Comparison of ENCODE assay signal across 11 mouse cellular contexts in the genomic region with DNA sequence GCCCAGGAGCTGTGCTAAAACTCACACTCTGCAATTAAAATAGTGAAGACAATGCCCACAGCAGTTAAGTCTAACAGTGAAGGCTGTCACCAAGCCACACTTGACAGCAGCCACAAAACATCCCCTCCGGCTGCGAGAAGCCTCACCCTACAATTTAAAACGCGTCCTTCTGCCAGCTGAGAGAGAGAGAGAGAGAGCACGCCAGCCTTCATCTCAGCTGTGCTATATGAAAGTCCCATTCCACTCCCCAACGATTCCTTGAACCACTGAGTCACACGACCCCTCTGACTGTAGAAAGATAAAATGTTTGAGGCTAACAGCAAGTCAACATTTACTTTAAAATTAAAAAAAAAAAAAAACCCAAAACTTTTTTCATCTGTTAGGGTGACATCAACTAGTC. TPM values are rescaled to one million over a fixed set of nuclear protein-coding genes. Genes with fewer than 3 reads are reported as not detected.
DNase-seq lines count a peak whose midpoint lies in the region; ATAC-seq and TF ChIP-seq lines count a peak whose summit lies in the region.
"Had no signal": no experiment of that assay in that cellular context is flagged by ENCODE, and none has a peak within 500 bp of the region (broad histone marks: within the 10 kb centered on the region; RNA-seq: fewer than 3 reads in every experiment).

No protein-coding gene starts in this region.

- peak overlapping the region; percentile 98 for H3K27ac ChIP-seq in heart, embryonic 13.5 days (replicated peaks)
- H3K27ac ChIP-seq in forebrain, embryonic 11.5 days (ENCODE audit: low read depth, low read length) = peak overlapping the region; percentile 25; the same call in 1 of the 2 replicates
- H3K27ac ChIP-seq in liver, postnatal 0 days (ENCODE audit: low read depth) = peak overlapping the region; percentile 91
- no peak overlapping the region for H3K27ac ChIP-seq in intestine, embryonic 16.5 days (ENCODE audit: low read length)
- H3K27ac ChIP-seq: embryonic facial prominence, embryonic 13.5 days; macrophage had no signal

- ATAC-seq in heart, embryonic 13.5 days (ENCODE audit: extremely low read depth, insufficient number of reproducible peaks, low FRiP score, low TSS enrichment) = no peak
- no peak for ATAC-seq in forebrain, embryonic 11.5 days (replicated peaks; ENCODE audit: low FRiP score)
- no peak for ATAC-seq in liver, postnatal 0 days
- no peak for ATAC-seq in intestine, embryonic 16.5 days

- WGBS in heart, embryonic 13.5 days = 27% methylated on average over 7 of the region's 7 CpGs
- WGBS in forebrain, embryonic 11.5 days = 68% methylated on average over 7 of the region's 7 CpGs
- WGBS in liver, postnatal 0 days (ENCODE audit: insufficient replicate concordance) = 42% methylated on average over 7 of the region's 7 CpGs
- WGBS in intestine, embryonic 16.5 days = 65% methylated on average over 7 of the region's 7 CpGs

- peak overlapping the region; percentile 90 for H3K4me2 ChIP-seq in heart, embryonic 13.5 days
- H3K4me2 ChIP-seq in forebrain, embryonic 11.5 days (ENCODE audit: low read depth, low read length, severe bottlenecking) = peak overlapping the region; percentile 18; the same call in 1 of the 2 replicates
- H3K4me2 ChIP-seq in liver, postnatal 0 days (ENCODE audit: low read depth, low read length) = peak overlapping the region; percentile 31
- no peak overlapping the region for H3K4me2 ChIP-seq in intestine, embryonic 16.5 days (ENCODE audit: low read depth, low read length)

- intact Hi-C loops in heart, postnatal 10 days (cut with DNase I) = no loop called here

- DNase-seq in heart, postnatal 10 days = no peak
- DNase-seq in CD4-positive helper T cell, adult 2 months (ENCODE audit: low read depth, low spot score) = peak; percentile 62
- DNase-seq in forebrain, embryonic 11.5 days (ENCODE audit: low spot score) = no peak
- no peak for DNase-seq in liver, postnatal 0 days
- DNase-seq in urinary bladder, adult 2 months (ENCODE audit: low spot score) = no peak
- no peak for DNase-seq in urinary bladder, postnatal 25 days (ENCODE audit: low spot score)
- DNase-seq: right cerebral cortex, postnatal 14 days had no signal

- peak overlapping the region; percentile 99 for H3K4me3 ChIP-seq in heart, embryonic 13.5 days
- H3K4me3 ChIP-seq in forebrain, embryonic 11.5 days (ENCODE audit: low read depth, low read length) = no peak overlapping the region
- H3K4me3 ChIP-seq in liver, postnatal 0 days (ENCODE audit: low read depth, low read length) = no peak overlapping the region
- no peak overlapping the region for H3K4me3 ChIP-seq in intestine, embryonic 16.5 days (ENCODE audit: low read length)
- H3K4me3 ChIP-seq: embryonic facial prominence, embryonic 13.5 days had no signal

- H3K9ac ChIP-seq in heart, embryonic 13.5 days = peak overlapping the region; percentile 79
- no peak overlapping the region; the same call in 1 of the 2 replicates for H3K9ac ChIP-seq in forebrain, embryonic 11.5 days (ENCODE audit: low read length)
- peak overlapping the region; percentile 1; the same call in 1 of the 2 replicates for H3K9ac ChIP-seq in liver, postnatal 0 days (replicated peaks)
- H3K9ac ChIP-seq in intestine, embryonic 16.5 days (ENCODE audit: low read depth, low read length) = no peak overlapping the region
- H3K9ac ChIP-seq: embryonic facial prominence, embryonic 13.5 days had no signal

- TF ChIP-seq CTCF in liver, postnatal 0 days (IDR thresholded peaks at IDR 0.05; ENCODE audit: low read depth) = no peak

- H3K27me3 ChIP-seq in heart, embryonic 13.5 days (replicated peaks) = no peaks in the 10 kb centered on the region
- H3K27me3 ChIP-seq in forebrain, embryonic 11.5 days (ENCODE audit: control insufficient read depth, insufficient read depth, low read length) = no peaks in the 10 kb centered on the region
- no peaks in the 10 kb centered on the region for H3K27me3 ChIP-seq in liver, postnatal 0 days (ENCODE audit: insufficient read depth, low read length)
- no peaks in the 10 kb centered on the region for H3K27me3 ChIP-seq in intestine, embryonic 16.5 days (replicated peaks; ENCODE audit: control insufficient read depth, insufficient read depth, low read length)
- H3K27me3 ChIP-seq: embryonic facial prominence, embryonic 13.5 days had no signal

- no peaks in the 10 kb centered on the region for H3K9me3 ChIP-seq in heart, embryonic 13.5 days
- H3K9me3 ChIP-seq in forebrain, embryonic 11.5 days (ENCODE audit: control insufficient read depth, low read length) = no peaks in the 10 kb centered on the region
- H3K9me3 ChIP-seq in liver, postnatal 0 days (ENCODE audit: low read length) = no peaks in the 10 kb centered on the region
- H3K9me3 ChIP-seq in intestine, embryonic 16.5 days (ENCODE audit: control insufficient read depth, low read length) = no peaks in the 10 kb centered on the region
- H3K9me3 ChIP-seq: embryonic facial prominence, embryonic 13.5 days had no signal

- H3K36me3 ChIP-seq in heart, embryonic 13.5 days = peaks cover 7% of the 10 kb centered on the region; the same call in 1 of the 2 replicates
- H3K36me3 ChIP-seq in forebrain, embryonic 11.5 days (ENCODE audit: control insufficient read depth, insufficient read depth, low read length) = no peaks in the 10 kb centered on the region
- peaks cover 13% of the 10 kb centered on the region; the same call in 1 of the 2 replicates for H3K36me3 ChIP-seq in liver, postnatal 0 days (replicated peaks; ENCODE audit: insufficient read depth, low read length)
- no peaks in the 10 kb centered on the region for H3K36me3 ChIP-seq in intestine, embryonic 16.5 days (ENCODE audit: control insufficient read depth, insufficient read depth, low read length)

- TF ChIP-seq EP300 in liver, postnatal 0 days (IDR thresholded peaks at IDR 0.05; ENCODE audit: low read depth) = no peak

- peaks cover 76% of the 10 kb centered on the region for H3K4me1 ChIP-seq in heart, embryonic 13.5 days
- H3K4me1 ChIP-seq in forebrain, embryonic 11.5 days (replicated peaks; ENCODE audit: control insufficient read depth, insufficient read depth, low read length) = peaks cover 33% of the 10 kb centered on the region
- peaks cover 65% of the 10 kb centered on the region for H3K4me1 ChIP-seq in liver, postnatal 0 days (ENCODE audit: insufficient read depth)
- H3K4me1 ChIP-seq in intestine, embryonic 16.5 days (ENCODE audit: control insufficient read depth, insufficient read depth, low read length) = peaks cover 44% of the 10 kb centered on the region

RNA-seq across cellular contexts. Expression of a gene that starts 3.4 kb away (rescaled TPM):
- polyA plus RNA-seq in heart, embryonic 13.5 days (2015; fragmentation: Nextera tagmentation; extraction: Ambion mirVana) = 51.2 and 52.2 TPM in 2 replicates
- total RNA-seq in heart, postnatal 10 days (2021) = 10 to 100 TPM; 38.0 to 46.7 TPM
- 60.2 and 61.4 TPM in 2 replicates for polyA plus RNA-seq in forebrain, embryonic 11.5 days (2014; fragmentation: Nextera tagmentation; extraction: Ambion mirVana)
- 16.4 and 17.6 TPM in 2 replicates for polyA plus RNA-seq in liver, postnatal 0 days (2015; fragmentation: Nextera tagmentation; extraction: Ambion mirVana)
- polyA plus RNA-seq in urinary bladder, adult 2 months (2012; rRNA removed) = 34.2 and 38.8 TPM in 2 replicates
- 25.7 and 27.1 TPM in 2 replicates for polyA plus RNA-seq in intestine, embryonic 16.5 days (2015; fragmentation: Nextera tagmentation; extraction: Ambion mirVana)

RNA-seq across cellular contexts. Expression of a gene that starts 55.3 kb away (rescaled TPM):
- polyA plus RNA-seq in heart, embryonic 13.5 days (2015; fragmentation: Nextera tagmentation; extraction: Ambion mirVana) = 4.7 and 5.6 TPM in 2 replicates
- total RNA-seq in heart, postnatal 10 days (2021) = 10 to 100 TPM; 26.1 to 41.6 TPM
- 7.3 and 8.6 TPM in 2 replicates for polyA plus RNA-seq in forebrain, embryonic 11.5 days (2014; fragmentation: Nextera tagmentation; extraction: Ambion mirVana)
- 10.1 and 13.5 TPM in 2 replicates for polyA plus RNA-seq in liver, postnatal 0 days (2015; fragmentation: Nextera tagmentation; extraction: Ambion mirVana)
- polyA plus RNA-seq in urinary bladder, adult 2 months (2012; rRNA removed) = 53.9 and 54.0 TPM in 2 replicates
- 33.8 and 34.8 TPM in 2 replicates for polyA plus RNA-seq in intestine, embryonic 16.5 days (2015; fragmentation: Nextera tagmentation; extraction: Ambion mirVana)

Comparison
In these comparisons a context has a peak if more than half of its experiments do, and no peak if none do; other contexts are left out.
1. H3K9ac ChIP-seq: peak in heart, embryonic 13.5 days (single experiment) and liver, postnatal 0 days (single experiment); none in forebrain, embryonic 11.5 days (single experiment) and intestine, embryonic 16.5 days (single experiment).